Mouse (Mus musculus) cortical plate, adult 2 months (tissue): ENCODE results near the gene Supt16.

Experiments
- CTCF ChIP-seq: fragments of 200-500 bp; IDR thresholded peaks from 2 replicates; pipeline ENCODE4 v1.5.1; 2011; ENCODE audit warnings: mild to moderate bottlenecking, control low read depth, low read length; ENCODE audit not compliant: insufficient read depth; ENCODE audit errors: extremely low read depth
- POLR2A ChIP-seq: fragments of 200-500 bp; IDR thresholded peaks from 2 replicates; pipeline ENCODE4 v1.6.1; 2011; ENCODE audit warnings: mild to moderate bottlenecking, low read length, control low read depth; ENCODE audit not compliant: insufficient read depth; ENCODE audit errors: extremely low read depth

GRCm38 (mm10) chr14:52217261-52217660, 20.0 kb upstream of the Supt16 start:
- TF ChIP-seq POLR2A (no peak), CTCF (no peak)
